Mouse (Mus musculus) MEL (cell line): Measurements from ENCODE around the gene Grhl3.

ENCODE experiments used
- CTCF ChIP-seq, 3 experiments: IDR thresholded peaks in 2 of 3; conservative IDR thresholded peaks in 1 of 3; 2 replicates each; pipeline ENCODE4 v1.5.1; 2011 to 2012; ENCODE audit warnings: low read length in 3 of 3, low read depth in 2 of 3, mild to moderate bottlenecking in 2 of 3, improper control_type of control experiment in 1 of 3, inconsistent platforms in 1 of 3, mixed read lengths in 1 of 3, moderate library complexity in 1 of 3; ENCODE audit not compliant: control insufficient read depth in 1 of 3, insufficient read depth in 1 of 3, poor library complexity in 1 of 3, severe bottlenecking in 1 of 3
- E2F4 ChIP-seq: IDR thresholded peaks from 2 replicates; pipeline ENCODE4 v1.6.1; 2011; ENCODE audit warnings: low read depth, low read length, improper control_type of control experiment, borderline replicate concordance
- EP300 ChIP-seq, 2 experiments: IDR thresholded peaks; 2 replicates each; pipeline ENCODE4 v1.6.1; 2011; ENCODE audit warnings: improper control_type of control experiment in 2 of 2, low read length in 2 of 2, low read depth in 1 of 2, mild to moderate bottlenecking in 1 of 2
- GATA1 ChIP-seq: IDR thresholded peaks from 2 replicates; pipeline ENCODE4 v1.6.1; 2011; ENCODE audit warnings: low read depth, low read length, improper control_type of control experiment
- MAFK ChIP-seq: IDR thresholded peaks from 2 replicates; pipeline ENCODE4 v1.6.1; 2011; ENCODE audit warnings: low read depth, mild to moderate bottlenecking, low read length, improper control_type of control experiment, borderline replicate concordance
- MXI1 ChIP-seq: IDR thresholded peaks from 2 replicates; pipeline ENCODE4 v1.6.1; 2011; ENCODE audit warnings: mild to moderate bottlenecking, low read depth, low read length, improper control_type of control experiment
- MYB ChIP-seq: IDR thresholded peaks from 2 replicates; pipeline ENCODE4 v1.6.1; 2011; ENCODE audit warnings: mild to moderate bottlenecking, low read depth, low read length, improper control_type of control experiment
- NRF1 ChIP-seq: IDR thresholded peaks from 2 replicates; pipeline ENCODE4 v1.6.1; 2014; ENCODE audit warnings: low read depth, mild to moderate bottlenecking, inconsistent platforms, low read length, improper control_type of control experiment, moderate library complexity; ENCODE audit not compliant: poor library complexity, insufficient read depth, severe bottlenecking
- POLR2A ChIP-seq, 2 experiments: IDR thresholded peaks; 2 replicates each; pipeline ENCODE4 v1.6.1; 2011 to 2012; ENCODE audit warnings: low read length in 2 of 2, mild to moderate bottlenecking in 2 of 2, control low read depth in 1 of 2, improper control_type of control experiment in 1 of 2, low read depth in 1 of 2, moderate library complexity in 1 of 2; ENCODE audit not compliant: control insufficient read depth in 1 of 2, insufficient read depth in 1 of 2, poor library complexity in 1 of 2
- POLR2AphosphoS5 ChIP-seq: IDR thresholded peaks from 2 replicates; pipeline ENCODE4 v1.6.1; 2012; ENCODE audit warnings: low read depth, borderline replicate concordance, mild to moderate bottlenecking, inconsistent platforms, low read length, moderate library complexity, mixed read lengths
- SIN3A ChIP-seq: IDR thresholded peaks from 2 replicates; pipeline ENCODE4 v1.6.1; 2012; ENCODE audit warnings: low read length, improper control_type of control experiment, inconsistent platforms
- USF1 ChIP-seq: IDR thresholded peaks from 2 replicates; pipeline ENCODE4 v1.6.1; 2014; ENCODE audit warnings: low read depth, mild to moderate bottlenecking, inconsistent platforms, low read length, improper control_type of control experiment, moderate library complexity

GRCm38 (mm10) chr4:135533001-135533400, 40.4 kb downstream of the Grhl3 start:
- TF ChIP-seq MXI1 (no peak), POLR2A (IDR thresholded peaks at IDR 0.05; ENCODE audit: control insufficient read depth in 1 of 2, insufficient read depth in 1 of 2, low read depth in 1 of 2, low read length in 2 of 2, poor library complexity in 1 of 2) (no peak), NRF1 (no peak), POLR2AphosphoS5 (no peak), MYB (no peak), E2F4 (no peak), SIN3A (no peak), USF1 (no peak), MAFK (no peak), EP300 (IDR thresholded peaks at IDR 0.05; ENCODE audit: low read depth in 1 of 2, low read length in 2 of 2) (no peak), CTCF (IDR thresholded peaks at IDR 0.05 in 2 of 3, conservative IDR thresholded peaks at IDR 0.05 in 1 of 3; ENCODE audit: control insufficient read depth in 1 of 3, insufficient read depth in 1 of 3, low read depth in 2 of 3, low read length in 3 of 3, poor library complexity in 1 of 3, severe bottlenecking in 1 of 3) (no peak), GATA1 (no peak)
